Mouse (Mus musculus) fat pad, adult 2 months (tissue): ENCODE measurements at regions not wholly inside any gene's neighbourhood (a gene's known extent, or its start where the extent isn't known, plus 50 kb on each side); places are given as distances from the start of the nearest gene placed in this dataset.

Experiments used
- DNase-seq: peaks from one replicate; pipeline ENCODE4 v3.0.0-alpha.2; 2011; ENCODE audit warnings: low read depth, low spot score; ENCODE audit errors: extremely low read depth

- DNase-seq = no peak
Observed at GRCm38 (mm10) chr14:71359581-71359980, 759.9 kb upstream of the Fam160b2 start.

GRCm38 (mm10) chr14:71338219-71338618, 738.6 kb upstream of the Fam160b2 start:
- DNase-seq = no peak

- DNase-seq = no peak
Observed at GRCm38 (mm10) chr14:71336906-71337305, 737.3 kb upstream of the Fam160b2 start.

- no peak for DNase-seq
Observed at GRCm38 (mm10) chr14:71334022-71334421, 734.4 kb upstream of the Fam160b2 start.

GRCm38 (mm10) chr14:71329862-71330630, 730.4 kb upstream of the Fam160b2 start:
- DNase-seq = peak; percentile 4

- DNase-seq = no peak
Observed at GRCm38 (mm10) chr14:71327621-71328020, 728.0 kb upstream of the Fam160b2 start.

GRCm38 (mm10) chr14:71326521-71327105, 727.0 kb upstream of the Fam160b2 start:
- peak; percentile 84 for DNase-seq

- no peak for DNase-seq
Observed at GRCm38 (mm10) chr14:71315228-71315627, 715.6 kb upstream of the Fam160b2 start.

GRCm38 (mm10) chr14:71299755-71300154, 700.1 kb upstream of the Fam160b2 start:
- no peak for DNase-seq

GRCm38 (mm10) chr14:71281568-71281967, 681.9 kb upstream of the Fam160b2 start:
- DNase-seq = no peak

GRCm38 (mm10) chr14:71276309-71276791, 676.7 kb upstream of the Fam160b2 start:
- no peak for DNase-seq

- DNase-seq = no peak
Observed at GRCm38 (mm10) chr14:71272470-71272869, 672.8 kb upstream of the Fam160b2 start.

- DNase-seq = no peak
Observed at GRCm38 (mm10) chr14:71257650-71258049, 658.0 kb upstream of the Fam160b2 start.

GRCm38 (mm10) chr14:71254207-71254606, 654.6 kb upstream of the Fam160b2 start:
- no peak for DNase-seq

GRCm38 (mm10) chr14:71252136-71252535, 652.5 kb upstream of the Fam160b2 start:
- DNase-seq = no peak

GRCm38 (mm10) chr14:71251116-71251515, 651.5 kb upstream of the Fam160b2 start:
- DNase-seq = no peak

GRCm38 (mm10) chr14:71249387-71249965, 649.8 kb upstream of the Fam160b2 start:
- no peak for DNase-seq

- DNase-seq = no peak
Observed at GRCm38 (mm10) chr14:71248534-71248933, 648.9 kb upstream of the Fam160b2 start.

GRCm38 (mm10) chr14:71241655-71242390, 642.2 kb upstream of the Fam160b2 start:
- no peak for DNase-seq

GRCm38 (mm10) chr14:71236192-71236591, 636.6 kb upstream of the Fam160b2 start:
- DNase-seq = no peak

GRCm38 (mm10) chr14:71234900-71235299, 635.3 kb upstream of the Fam160b2 start:
- DNase-seq = no peak
